Mouse (Mus musculus): ENCODE measurements around the gene Uap1l1. TPM values are rescaled to one million over a fixed set of nuclear protein-coding genes. Genes with fewer than 3 reads are reported as not detected.

The Uap1l1 gene
- polyA plus RNA-seq, 1 experiment from 2014 or later: 196 TPM

Other genes starting within 250 kb of the Uap1l1 start
- 11.0 and 14.4 TPM in 2 replicates for gene Nrarp, start 184.9 kb downstream of the Uap1l1 start, polyA plus RNA-seq (2015; fragmentation: Nextera tagmentation; extraction: Ambion mirVana)
- 23.0 and 23.4 TPM in 2 replicates for gene Tor4a, start 168.8 kb downstream of the Uap1l1 start, polyA plus RNA-seq (2015; fragmentation: Nextera tagmentation; extraction: Ambion mirVana)
- gene Nelfb, start 154.2 kb downstream of the Uap1l1 start, polyA plus RNA-seq (2015; fragmentation: Nextera tagmentation; extraction: Ambion mirVana): 99.9 and 102 TPM in 2 replicates
- not detected in 2 replicates for gene Stpg3, start 151.0 kb downstream of the Uap1l1 start, polyA plus RNA-seq (2015; fragmentation: Nextera tagmentation; extraction: Ambion mirVana)
- 0.12 and 0.62 TPM in 2 replicates for gene Fam166a, start 146.9 kb downstream of the Uap1l1 start, polyA plus RNA-seq (2015; fragmentation: Nextera tagmentation; extraction: Ambion mirVana)
- 635 and 699 TPM in 2 replicates for gene Tubb4b, start 141.0 kb downstream of the Uap1l1 start, polyA plus RNA-seq (2015; fragmentation: Nextera tagmentation; extraction: Ambion mirVana)
- 11.3 and 17.7 TPM in 2 replicates for gene Slc34a3, start 131.3 kb downstream of the Uap1l1 start, polyA plus RNA-seq (2015; fragmentation: Nextera tagmentation; extraction: Ambion mirVana)
- gene Rnf224, start 128.9 kb downstream of the Uap1l1 start, polyA plus RNA-seq (2015; fragmentation: Nextera tagmentation; extraction: Ambion mirVana): 0.37 and 0.54 TPM in 2 replicates
- gene Rnf208, start 123.4 kb downstream of the Uap1l1 start, polyA plus RNA-seq (2015; fragmentation: Nextera tagmentation; extraction: Ambion mirVana): 25.6 and 36.4 TPM in 2 replicates
- gene Cysrt1, start 123.2 kb downstream of the Uap1l1 start, polyA plus RNA-seq (2015; fragmentation: Nextera tagmentation; extraction: Ambion mirVana): 3.3 and 6.4 TPM in 2 replicates
- 7.3 and 9.3 TPM in 2 replicates for gene AL732309.1, start 118.8 kb downstream of the Uap1l1 start, polyA plus RNA-seq (2015; fragmentation: Nextera tagmentation; extraction: Ambion mirVana)
- 22.3 and 23.1 TPM in 2 replicates for gene Tmem203, start 110.2 kb downstream of the Uap1l1 start, polyA plus RNA-seq (2015; fragmentation: Nextera tagmentation; extraction: Ambion mirVana)
- 31.7 and 38.6 TPM in 2 replicates for gene Tprn, start 103.1 kb downstream of the Uap1l1 start, polyA plus RNA-seq (2015; fragmentation: Nextera tagmentation; extraction: Ambion mirVana)
- 176 and 200 TPM in 2 replicates for gene Ssna1, start 93.2 kb downstream of the Uap1l1 start, polyA plus RNA-seq (2015; fragmentation: Nextera tagmentation; extraction: Ambion mirVana)
- 91.4 and 97.3 TPM in 2 replicates for gene Anapc2, start 93.2 kb downstream of the Uap1l1 start, polyA plus RNA-seq (2015; fragmentation: Nextera tagmentation; extraction: Ambion mirVana)
- not detected in 2 replicates for gene Tmem210, start 77.5 kb downstream of the Uap1l1 start, polyA plus RNA-seq (2015; fragmentation: Nextera tagmentation; extraction: Ambion mirVana)
- 1.9 and 2.5 TPM in 2 replicates for gene Lrrc26, start 75.8 kb downstream of the Uap1l1 start, polyA plus RNA-seq (2015; fragmentation: Nextera tagmentation; extraction: Ambion mirVana)
- gene Grin1, start 46.5 kb downstream of the Uap1l1 start, polyA plus RNA-seq (2015; fragmentation: Nextera tagmentation; extraction: Ambion mirVana): 1.7 and 2.1 TPM in 2 replicates
- gene Man1b1, start 33.3 kb downstream of the Uap1l1 start, polyA plus RNA-seq (2015; fragmentation: Nextera tagmentation; extraction: Ambion mirVana): 36.7 and 43.2 TPM in 2 replicates
- 74.4 and 104 TPM in 2 replicates for gene Dpp7, start 9.3 kb downstream of the Uap1l1 start, polyA plus RNA-seq (2015; fragmentation: Nextera tagmentation; extraction: Ambion mirVana)
- 56.7 and 66.4 TPM in 2 replicates for gene Sapcd2, start 6.6 kb upstream of the Uap1l1 start, polyA plus RNA-seq (2015; fragmentation: Nextera tagmentation; extraction: Ambion mirVana)
- 23.7 and 27.4 TPM in 2 replicates for gene Entpd2, start 30.2 kb upstream of the Uap1l1 start, polyA plus RNA-seq (2015; fragmentation: Nextera tagmentation; extraction: Ambion mirVana)
- gene Npdc1, start 33.7 kb upstream of the Uap1l1 start, polyA plus RNA-seq (2015; fragmentation: Nextera tagmentation; extraction: Ambion mirVana): 48.9 and 51.1 TPM in 2 replicates
- 0.13 and 0.33 TPM in 2 replicates for gene Fut7, start 57.6 kb upstream of the Uap1l1 start, polyA plus RNA-seq (2015; fragmentation: Nextera tagmentation; extraction: Ambion mirVana)
- 2.1 and 2.8 TPM in 2 replicates for gene Abca2, start 63.0 kb upstream of the Uap1l1 start, polyA plus RNA-seq (2015; fragmentation: Nextera tagmentation; extraction: Ambion mirVana)
- gene Clic3, start 91.2 kb upstream of the Uap1l1 start, polyA plus RNA-seq (2015; fragmentation: Nextera tagmentation; extraction: Ambion mirVana): 2.6 and 2.7 TPM in 2 replicates
- 31.5 and 37.4 TPM in 2 replicates for gene Paxx, start 95.4 kb upstream of the Uap1l1 start, polyA plus RNA-seq (2015; fragmentation: Nextera tagmentation; extraction: Ambion mirVana)
- 4.0 and 4.5 TPM in 2 replicates for gene Ptgds, start 104.4 kb upstream of the Uap1l1 start, polyA plus RNA-seq (2015; fragmentation: Nextera tagmentation; extraction: Ambion mirVana)
- 0.32 TPM in 1 of 2 replicates, not detected in the other for gene Lcn12, start 128.2 kb upstream of the Uap1l1 start, polyA plus RNA-seq (2015; fragmentation: Nextera tagmentation; extraction: Ambion mirVana)
- 70.2 and 71.9 TPM in 2 replicates for gene Fbxw5, start 135.1 kb upstream of the Uap1l1 start, polyA plus RNA-seq (2015; fragmentation: Nextera tagmentation; extraction: Ambion mirVana)
- gene C8g, start 136.0 kb upstream of the Uap1l1 start, polyA plus RNA-seq (2015; fragmentation: Nextera tagmentation; extraction: Ambion mirVana): 6.8 and 8.5 TPM in 2 replicates
- 28.4 and 34.1 TPM in 2 replicates for gene Traf2, start 181.3 kb upstream of the Uap1l1 start, polyA plus RNA-seq (2015; fragmentation: Nextera tagmentation; extraction: Ambion mirVana)
- 343 and 364 TPM in 2 replicates for gene Edf1, start 192.2 kb upstream of the Uap1l1 start, polyA plus RNA-seq (2015; fragmentation: Nextera tagmentation; extraction: Ambion mirVana)
- 582 and 797 TPM in 2 replicates for gene Mamdc4, start 209.2 kb upstream of the Uap1l1 start, polyA plus RNA-seq (2015; fragmentation: Nextera tagmentation; extraction: Ambion mirVana)
- gene Phpt1, start 209.5 kb upstream of the Uap1l1 start, polyA plus RNA-seq (2015; fragmentation: Nextera tagmentation; extraction: Ambion mirVana): 145 and 176 TPM in 2 replicates
- 0.93 and 1.4 TPM in 2 replicates for gene Ajm1, start 216.1 kb upstream of the Uap1l1 start, polyA plus RNA-seq (2015; fragmentation: Nextera tagmentation; extraction: Ambion mirVana)
- gene Rabl6, start 242.8 kb upstream of the Uap1l1 start, polyA plus RNA-seq (2015; fragmentation: Nextera tagmentation; extraction: Ambion mirVana): 45.8 and 52.7 TPM in 2 replicates